7 mouse cellular contexts compared by ENCODE assay signal in the genomic region with DNA sequence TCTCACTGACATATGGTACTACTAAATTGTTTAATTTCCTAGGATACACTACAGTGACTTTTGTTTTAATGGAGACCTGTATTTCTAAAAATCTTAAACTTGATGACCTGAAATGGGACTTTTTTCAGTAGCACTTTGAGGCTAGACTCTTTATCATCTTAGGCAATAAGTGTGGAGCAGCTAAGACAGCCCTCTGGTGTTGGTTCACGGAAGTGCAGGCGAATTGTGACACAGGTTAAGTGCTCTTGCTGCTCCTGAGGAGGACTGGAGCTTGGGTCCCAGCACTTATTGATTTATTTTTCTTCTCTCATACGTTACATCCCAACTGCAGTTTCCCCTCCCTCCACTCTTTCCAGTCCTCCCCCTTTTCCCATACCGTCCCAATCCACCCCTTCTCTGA.
DNase-seq lines count a peak whose midpoint lies in the region; TF ChIP-seq lines count a peak whose summit lies in the region.

No protein-coding gene starts in this region.

- H3K27me3 ChIP-seq in CH12.LX (replicated peaks): peaks cover 3% of the 10 kb centered on the region
- no peaks in the 10 kb centered on the region for H3K27me3 ChIP-seq in spleen, adult 2 months (ENCODE audit: control insufficient read depth, insufficient read depth, low read length)

- no peak overlapping the region for H3K9ac ChIP-seq in CH12.LX (ENCODE audit: insufficient read depth, low read depth)

- peak; percentile 91 for TF ChIP-seq RAD21 in CH12.LX (IDR thresholded peaks at IDR 0.05; ENCODE audit: low read depth, low read length)

- no peak overlapping the region for H3K4me2 ChIP-seq in CH12.LX (ENCODE audit: insufficient read depth, low read depth, poor library complexity, severe bottlenecking)

- H3K27ac ChIP-seq in CH12.LX (ENCODE audit: insufficient read depth, low read depth): no peak overlapping the region
- H3K27ac ChIP-seq in spleen, adult 2 months (ENCODE audit: insufficient read depth, low read length): no peak overlapping the region

- H3K79me2 ChIP-seq in CH12.LX (replicated peaks; ENCODE audit: control insufficient read depth, extremely low read depth, insufficient read depth, poor library complexity, severe bottlenecking): no peaks in the 10 kb centered on the region

- 25% methylated on average over 4 of the region's 4 CpGs for WGBS in spleen, adult 2 months

- peaks cover 2 to 19% of the 10 kb centered on the region in 2 experiments; a peak in 3 of 4 replicates for H3K4me1 ChIP-seq in CH12.LX (ENCODE audit: control insufficient read depth in 1 of 2, insufficient read depth in 2 of 2)
- peaks cover 4% of the 10 kb centered on the region; the same call in 1 of the 2 replicates for H3K4me1 ChIP-seq in spleen, adult 2 months (ENCODE audit: control insufficient read depth, insufficient read depth, insufficient read length)

- no peak overlapping the region for H3K4me3 ChIP-seq in CH12.LX (replicated peaks in 1 of 3; ENCODE audit: low read depth in 2 of 3, low read length in 2 of 3, poor library complexity in 1 of 3)
- no peak overlapping the region for H3K4me3 ChIP-seq in spleen, adult 2 months (ENCODE audit: extremely low read depth, insufficient read depth, insufficient read length)

- in situ Hi-C loops in CH12.LX (cut with MboI; ENCODE audit: low pct_ligation_motif_present, low pct_unique_long_range_greater_than_20kb, low sequenced_read_pairs): no loop called here

- no peaks in the 10 kb centered on the region for H3K36me3 ChIP-seq in CH12.LX (replicated peaks in 1 of 2; ENCODE audit: control insufficient read depth in 1 of 2, insufficient read depth in 1 of 2, low read length in 1 of 2)
- no peaks in the 10 kb centered on the region for H3K36me3 ChIP-seq in spleen, adult 2 months (ENCODE audit: control insufficient read depth, insufficient read depth, low read length)

- peaks cover 3% of the 10 kb centered on the region for H3K9me3 ChIP-seq in CH12.LX (replicated peaks; ENCODE audit: low read length)

- dilution Hi-C loops in CH12.LX (cut with MboI; ENCODE audit: extremely low pct_ligation_motif_present, extremely low pct_unique_long_range_greater_than_20kb, low sequenced_read_pairs): no loop called here

- no peak for TF ChIP-seq POLR2A in CH12.LX (IDR thresholded peaks at IDR 0.05; ENCODE audit: low read depth, low read length)
- TF ChIP-seq POLR2A in spleen, adult 2 months (IDR thresholded peaks at IDR 0.05; ENCODE audit: low read depth, low read length): no peak

- DNase-seq in CH12.LX (ENCODE audit: extremely low read depth): peak; percentile 85
- DNase-seq in T-cell, adult 2 months (ENCODE audit: low spot score): peak; percentile 82
- peak; percentile 79 to 86 for DNase-seq in cerebellum, postnatal 36 days
- DNase-seq in gastrocnemius, postnatal 4 days (ENCODE audit: low spot score in 2 of 2): peak; percentile 42 to 73
- peak; percentile 83 for DNase-seq in layer of hippocampus, adult 9-10 months (ENCODE audit: low spot score)
- DNase-seq in lung, postnatal 4 days: peak; percentile 76 to 86
- DNase-seq in spleen, adult 2 months (ENCODE audit: low read depth in 1 of 2, low spot score in 2 of 2): peak; percentile 62 to 86

- TF ChIP-seq EP300 in CH12.LX (IDR thresholded peaks at IDR 0.05; ENCODE audit: low read length): no peak

- peak; percentile 91 to 94 for TF ChIP-seq CTCF in CH12.LX (conservative IDR thresholded peaks at IDR 0.05 in 1 of 2, IDR thresholded peaks at IDR 0.05 in 1 of 2; ENCODE audit: low read depth in 2 of 2, low read length in 2 of 2)
- TF ChIP-seq CTCF in spleen, adult 2 months (IDR thresholded peaks at IDR 0.05; ENCODE audit: extremely low read depth, insufficient read depth, insufficient read length, insufficient replicate concordance): peak; percentile 68; the same call in 1 of the 2 replicates

TF ChIP-seq in CH12.LX, 34 proteins besides CTCF, POLR2A, EP300 and RAD21:
- TF ChIP-seq SMC3 (IDR thresholded peaks at IDR 0.05; ENCODE audit: low read depth, low read length) (peak; percentile 84), MAX (IDR thresholded peaks at IDR 0.05; ENCODE audit: low read length) (no peak), SIN3A (IDR thresholded peaks at IDR 0.05; ENCODE audit: low read length) (no peak), ZC3H11A (IDR thresholded peaks at IDR 0.05; ENCODE audit: low read depth, low read length) (peak; percentile 43), TBP (conservative IDR thresholded peaks at IDR 0.05; ENCODE audit: low read depth, low read length) (no peak), MYC (IDR thresholded peaks at IDR 0.05; ENCODE audit: low read depth, low read length) (no peak), USF2 (conservative IDR thresholded peaks at IDR 0.05; ENCODE audit: low read depth, low read length) (no peak), ZNF384 (IDR thresholded peaks at IDR 0.05; ENCODE audit: low read depth, low read length) (0 out of 2 replicates have a peak, but pooled peaks have one; percentile 23), ELF1 (IDR thresholded peaks at IDR 0.05; ENCODE audit: low read depth, low read length) (0 out of 2 replicates have a peak, but pooled peaks have one; percentile 19)
